Mouse (Mus musculus): ENCODE results near the gene Cfap298.

DNA sequence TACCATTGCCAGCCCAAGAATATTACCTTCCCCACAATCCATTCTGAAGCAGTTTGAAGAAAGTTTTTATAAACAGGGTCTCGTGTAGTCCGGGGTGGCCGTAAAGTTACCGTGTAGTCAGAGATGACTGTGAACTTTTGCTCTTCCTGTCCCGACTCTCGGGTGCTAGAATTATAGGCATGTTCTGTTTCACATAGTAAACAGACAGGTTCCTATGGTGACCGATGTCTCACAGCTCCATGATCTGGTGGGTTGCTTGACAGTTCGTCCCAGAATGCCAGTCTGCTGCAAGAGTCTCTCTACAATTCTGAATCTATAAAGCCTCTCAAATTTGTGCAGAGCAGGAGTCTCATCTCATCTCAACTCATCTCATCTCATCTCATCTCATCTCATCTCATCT is 42.8 kb downstream of the Cfap298 start:
- TF ChIP-seq POLR2A (IDR thresholded peaks at IDR 0.05; ENCODE audit: insufficient read depth, low read depth, low read length) (no peak), CTCF (IDR thresholded peaks at IDR 0.05; ENCODE audit: insufficient read depth, low read depth, low read length) (no peak)

Measured in olfactory bulb, adult 2 months (tissue).